Mouse (Mus musculus): ENCODE data around the gene Apoc1. TPM values are rescaled to one million over a fixed set of nuclear protein-coding genes. Genes with fewer than 3 reads are reported as not detected.
"Not testable (repeated sequence)": the region's sequence is repeated elsewhere in the genome, so short reads cannot be mapped to it uniquely, and the experiment has no call there.

Apoc1 gene
- total RNA-seq, 2 experiments from 2014 or later = 7.8 to 15.8 TPM

DNA sequence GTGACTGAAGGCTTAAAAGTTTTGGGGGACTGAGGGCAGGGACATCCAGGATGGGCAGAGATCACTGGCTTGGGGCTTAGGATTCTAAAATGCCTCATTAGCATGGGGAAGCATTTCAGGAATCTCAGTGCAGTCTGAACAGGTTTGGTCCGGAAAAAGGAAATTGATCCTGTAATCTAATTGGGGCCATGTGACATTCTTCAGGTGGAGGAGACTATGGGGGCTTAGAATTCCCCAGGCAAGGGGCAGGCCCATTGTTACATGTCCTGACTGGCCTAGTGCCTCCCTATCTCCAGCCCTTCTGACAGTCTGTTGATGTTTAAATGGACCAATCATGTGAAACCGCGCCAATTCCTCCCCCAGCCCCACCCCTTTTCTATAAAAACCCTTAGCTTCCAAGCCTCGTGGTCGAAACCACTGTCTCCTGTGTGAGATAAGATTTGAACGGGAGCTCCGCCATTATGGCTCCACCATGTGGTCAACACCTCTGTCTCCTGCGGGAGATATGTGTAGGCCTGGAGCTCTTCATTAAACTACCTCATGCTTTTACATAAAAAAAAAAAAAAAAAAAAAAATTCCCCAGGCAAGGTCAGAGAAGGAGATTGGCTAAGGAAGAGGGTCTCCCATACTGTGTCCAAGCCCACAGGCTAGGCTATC, 5.4 kb downstream of the Apoc1 start:
- ATAC-seq (ENCODE audit: poor library complexity, severe bottlenecking) = not testable (repeated sequence)

GRCm38 (mm10) chr7:19686521-19686920, 5.9 kb downstream of the Apoc1 start:
- ATAC-seq (ENCODE audit: poor library complexity, severe bottlenecking) = no peak

DNA sequence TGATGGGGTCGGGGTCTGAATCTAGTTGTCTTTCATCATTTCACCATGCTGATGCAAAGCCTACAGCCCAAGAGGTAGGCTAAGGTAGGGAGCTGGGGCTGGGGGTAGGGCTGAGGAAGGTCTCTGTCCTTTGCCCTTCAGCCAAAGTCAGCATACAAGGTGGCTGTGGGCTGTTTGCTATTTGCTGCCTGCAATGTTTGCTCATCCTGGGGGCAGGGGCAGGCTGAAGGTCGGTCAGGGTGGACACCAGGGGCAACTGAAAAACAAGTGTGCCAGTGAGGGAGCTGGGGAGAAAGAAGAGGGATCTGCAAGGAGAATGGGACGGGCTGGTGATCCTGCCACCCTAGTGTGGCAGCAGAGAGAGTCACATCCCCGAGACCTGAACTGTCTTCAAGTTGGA, 7.1 kb downstream of the Apoc1 start:
- ATAC-seq (ENCODE audit: poor library complexity, severe bottlenecking) = no peak

DNA sequence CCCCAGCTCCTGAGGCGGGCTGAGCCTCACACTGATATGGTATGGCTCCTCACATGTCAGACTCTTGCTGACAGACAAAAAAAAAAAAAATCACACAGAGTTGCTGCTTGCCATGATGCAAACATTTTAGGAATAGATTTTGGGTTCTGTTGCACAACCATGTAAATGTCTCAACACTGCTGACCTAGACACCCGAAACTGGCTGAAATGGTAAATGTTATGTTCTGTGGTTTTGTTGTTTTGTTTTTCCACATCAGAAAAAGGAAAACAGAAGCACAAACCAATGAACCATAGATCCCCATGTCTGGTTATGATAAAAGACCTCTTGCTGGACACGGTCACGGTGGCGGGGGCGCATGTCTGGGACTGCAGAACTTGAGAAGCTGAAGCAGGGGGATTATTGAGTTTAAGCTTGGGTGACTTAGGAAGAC, 8.7 kb downstream of the Apoc1 start:
- ATAC-seq (ENCODE audit: poor library complexity, severe bottlenecking) = peak; percentile 92

DNA sequence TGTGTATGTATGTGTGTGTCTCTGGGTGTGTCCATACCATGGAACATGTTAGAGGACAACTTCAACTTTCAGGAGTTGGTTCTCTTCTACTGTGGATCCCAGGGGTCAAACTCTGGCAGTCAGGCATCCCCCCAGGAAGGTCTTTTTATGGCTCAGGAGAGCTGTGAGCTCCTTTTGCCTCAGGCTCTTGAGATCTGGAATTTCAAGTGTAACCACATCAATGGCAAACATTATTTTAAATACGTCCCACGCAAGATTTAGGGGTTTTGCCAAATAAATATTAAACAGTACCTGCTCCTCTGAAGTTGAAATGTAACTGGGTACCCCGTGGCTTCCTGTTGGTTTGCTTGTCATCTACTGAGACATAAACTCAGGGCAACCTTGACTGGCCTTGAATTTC, 9.5 kb downstream of the Apoc1 start:
- ATAC-seq (ENCODE audit: poor library complexity, severe bottlenecking) = no peak

GRCm38 (mm10) chr7:19681202-19681694, 11.2 kb downstream of the Apoc1 start, which contains the start of the genes Gm44805 and Apoc4:
Gm44805 (minus strand) TSS chr7:19681423.
Apoc4 (minus strand) TSS chr7:19681479.
- no peak for ATAC-seq (ENCODE audit: poor library complexity, severe bottlenecking)

GRCm38 (mm10) chr7:19680702-19681101, 11.8 kb downstream of the Apoc1 start:
- no peak for ATAC-seq (ENCODE audit: poor library complexity, severe bottlenecking)

GRCm38 (mm10) chr7:19678901-19679300, 13.6 kb downstream of the Apoc1 start:
- ATAC-seq (ENCODE audit: poor library complexity, severe bottlenecking) = no peak

DNA sequence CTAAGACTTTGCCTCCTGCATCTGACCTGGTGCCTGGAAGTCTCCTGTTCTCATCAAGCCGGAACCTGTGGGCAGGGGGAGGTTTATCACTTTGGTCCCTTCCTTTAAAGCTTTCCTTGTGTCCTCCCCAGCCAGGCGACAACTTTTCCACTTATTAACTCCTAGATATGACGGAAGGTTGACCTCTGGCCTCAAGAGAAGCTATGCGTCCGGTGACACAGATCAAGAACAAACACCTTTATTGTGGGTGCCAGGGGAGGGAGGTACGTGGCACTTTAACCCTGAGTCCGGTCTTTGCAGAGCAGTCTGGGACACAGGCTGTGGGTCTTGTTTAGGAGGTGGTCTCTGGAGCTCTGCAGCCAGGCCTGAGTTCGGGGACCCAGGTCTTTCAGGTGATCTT, 14.6 kb downstream of the Apoc1 start, which contains the start of gene Apoc2:
TSS of gene Apoc2 (minus strand) at position 70 of the 400 bp plus-strand sequence.
- no peak for ATAC-seq (ENCODE audit: poor library complexity, severe bottlenecking)

- ATAC-seq (ENCODE audit: poor library complexity, severe bottlenecking) = peak; percentile 50
These were observed 15.8 kb downstream of the Apoc1 start for GRCm38 (mm10) chr7:19676662-19677061.

- peak; percentile 95 for ATAC-seq (ENCODE audit: poor library complexity, severe bottlenecking)
These were observed 16.6 kb downstream of the Apoc1 start for GRCm38 (mm10) chr7:19675824-19676223.

- no peak for ATAC-seq (ENCODE audit: poor library complexity, severe bottlenecking)
These were observed 19.3 kb downstream of the Apoc1 start for GRCm38 (mm10) chr7:19673083-19673699.

DNA sequence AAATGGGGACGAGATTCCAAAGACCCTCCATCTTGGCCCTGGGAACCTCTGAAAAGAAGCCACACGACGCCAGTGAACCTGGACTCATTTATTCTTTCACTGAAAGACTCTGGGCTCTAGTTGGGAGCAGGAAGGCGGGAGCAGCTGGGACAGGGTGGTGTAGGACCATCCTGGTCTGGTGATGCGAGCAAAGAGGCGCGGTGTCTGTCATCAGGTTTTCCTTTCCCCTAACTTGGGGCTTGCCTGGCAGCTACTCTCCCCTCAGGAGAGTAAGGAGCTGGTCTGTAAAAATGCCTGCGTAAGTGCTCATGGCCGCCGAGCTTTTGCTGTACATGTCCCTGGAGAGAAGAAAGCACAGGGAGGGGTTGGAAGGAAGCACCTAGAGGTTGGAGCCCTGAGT, 20.9 kb downstream of the Apoc1 start:
- ATAC-seq (ENCODE audit: poor library complexity, severe bottlenecking) = no peak

DNA sequence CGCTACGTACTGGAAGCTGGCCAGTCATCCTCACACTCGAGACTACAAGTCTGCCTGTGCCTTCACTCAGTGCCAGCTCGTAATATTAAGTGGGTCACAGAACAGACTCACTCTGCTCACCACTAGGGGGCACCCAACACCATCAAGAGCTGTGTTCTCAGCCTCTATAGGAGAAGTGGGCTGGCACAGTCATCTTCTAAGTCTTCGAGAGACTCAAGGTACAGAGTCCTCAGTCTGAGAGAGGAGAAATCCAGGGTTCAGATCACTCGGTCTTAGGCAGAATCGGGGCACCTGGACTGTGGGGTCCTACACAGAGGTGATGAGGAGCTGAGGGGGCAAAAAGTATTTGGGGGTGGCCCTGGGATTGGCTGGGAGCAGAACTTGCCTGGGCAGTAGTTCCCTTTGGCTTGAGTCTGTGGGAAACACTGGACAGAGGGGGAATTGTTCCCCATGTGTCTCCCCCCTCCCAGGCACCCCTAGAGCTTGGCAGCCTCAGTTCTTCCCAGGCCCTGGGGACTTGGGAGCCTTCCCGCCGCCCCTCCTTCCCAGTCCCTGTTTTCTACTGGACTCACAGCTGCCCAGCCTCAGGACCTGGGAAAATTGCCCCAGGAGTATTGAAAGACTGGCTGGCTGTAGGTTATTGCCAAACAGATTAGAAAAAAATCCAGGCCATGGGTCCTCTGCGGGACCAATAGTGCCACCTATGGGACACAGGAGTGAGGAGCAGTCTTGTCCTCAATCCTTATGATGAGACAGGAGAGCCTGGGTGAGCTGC, 23.3 kb downstream of the Apoc1 start:
- ATAC-seq (ENCODE audit: poor library complexity, severe bottlenecking) = peak; percentile 67

- ATAC-seq (ENCODE audit: poor library complexity, severe bottlenecking) = no peak
These were observed 25.0 kb downstream of the Apoc1 start for GRCm38 (mm10) chr7:19667434-19667833.

- ATAC-seq (ENCODE audit: poor library complexity, severe bottlenecking) = no peak
These were observed 25.7 kb downstream of the Apoc1 start for GRCm38 (mm10) chr7:19666750-19667149.

DNA sequence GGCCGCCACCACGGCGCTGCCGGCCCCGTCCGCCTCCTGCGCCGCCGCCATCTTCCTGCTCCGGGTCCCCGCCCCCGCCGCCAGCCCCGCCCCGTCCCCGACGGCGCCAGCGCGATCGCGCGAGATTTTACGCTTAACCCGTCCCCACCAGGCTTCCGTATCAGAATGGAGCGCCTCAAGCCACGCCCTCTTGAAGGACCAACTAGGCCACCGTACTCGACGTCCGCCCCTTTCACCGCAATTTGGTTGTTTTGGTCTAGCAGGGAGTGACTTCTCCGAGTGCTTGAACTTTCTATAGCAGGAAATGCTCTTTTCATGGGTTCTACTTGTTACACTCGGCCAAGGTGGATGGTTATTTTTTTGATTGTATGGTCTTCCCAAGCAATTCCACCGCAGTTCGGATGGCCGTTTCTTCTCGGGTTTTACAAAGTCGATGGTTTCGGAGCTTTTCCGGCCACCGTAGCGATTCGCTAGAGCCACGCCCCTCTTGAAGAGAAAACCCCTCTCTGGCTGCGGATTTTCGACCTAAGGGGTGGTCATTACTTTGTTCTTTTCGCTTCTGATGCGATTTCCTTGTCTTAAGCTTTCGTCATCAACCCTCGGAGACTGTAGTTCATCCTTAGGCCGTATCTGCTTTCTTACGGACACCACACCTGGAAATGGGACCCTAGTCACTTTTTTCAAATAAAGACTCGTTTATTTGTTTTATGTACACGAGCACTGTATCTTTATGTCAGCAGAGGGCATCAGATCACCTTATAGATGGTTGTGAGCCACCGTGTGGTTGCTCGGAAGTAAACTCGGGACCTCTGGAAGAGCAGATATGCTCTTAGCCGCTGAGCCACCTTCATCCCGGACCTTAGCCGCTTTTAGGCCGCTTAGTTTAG, 27.3 kb downstream of the Apoc1 start, which contains the start of gene Clptm1:
TSS of gene Clptm1 (minus strand) at position 79 of the 887 bp plus-strand sequence.
- ATAC-seq (ENCODE audit: poor library complexity, severe bottlenecking) = peak; percentile 82

- no peak for ATAC-seq (ENCODE audit: poor library complexity, severe bottlenecking)
These were observed 28.0 kb downstream of the Apoc1 start for GRCm38 (mm10) chr7:19664455-19664954.

DNA sequence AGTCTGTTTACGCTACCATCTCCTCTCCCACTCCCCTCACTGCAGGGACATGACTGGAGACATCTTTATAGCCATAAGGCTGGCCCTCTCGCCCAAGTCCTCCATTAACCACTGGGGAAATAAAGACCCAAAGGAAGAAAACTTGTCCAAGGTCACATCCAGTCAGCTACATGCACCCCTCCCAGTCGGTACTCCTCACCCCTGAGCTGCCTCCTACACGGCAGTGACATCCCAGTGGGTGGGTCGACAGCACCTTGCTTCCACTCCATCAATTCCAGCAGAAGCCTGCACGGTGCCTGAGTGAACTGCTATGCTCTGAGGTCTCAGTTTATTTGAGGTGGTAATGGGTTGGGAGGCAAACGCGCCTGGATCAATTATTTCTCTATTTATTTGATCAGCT, 28.5 kb downstream of the Apoc1 start:
- ATAC-seq (ENCODE audit: poor library complexity, severe bottlenecking) = no peak

DNA sequence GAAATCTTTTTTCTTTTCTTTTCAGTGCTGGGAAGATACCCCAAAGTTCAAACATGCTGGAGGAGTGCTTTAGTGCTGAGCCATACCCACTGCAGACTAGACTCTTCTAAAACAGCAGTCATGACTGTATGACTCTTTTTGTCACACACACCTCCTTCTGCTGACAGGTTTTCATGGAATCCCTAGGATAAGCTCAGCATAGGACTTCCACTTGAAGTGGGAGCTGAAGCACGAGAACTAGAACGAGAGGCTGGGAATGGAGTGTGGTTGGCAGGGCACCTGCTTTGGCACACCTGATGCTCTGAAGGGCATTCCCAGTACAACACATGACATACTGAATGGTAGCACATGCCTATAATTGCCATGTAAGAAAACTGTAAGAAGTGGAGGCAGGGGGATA, 39.8 kb downstream of the Apoc1 start:
- ATAC-seq (ENCODE audit: poor library complexity, severe bottlenecking) = no peak
